Mouse (Mus musculus) bone marrow macrophage, adult 2 months (primary cell): ENCODE data around the gene Irak1. TPM values are rescaled to one million over a fixed set of nuclear protein-coding genes. Genes with fewer than 3 reads are reported as not detected.

ENCODE experiments used
- H3K27ac ChIP-seq: 2 replicates; pipeline ENCODE4 v1.5.1; 2012; ENCODE audit warnings: low read depth, low read length; ENCODE audit not compliant: insufficient read depth
- H3K4me1 ChIP-seq: 2 replicates; pipeline ENCODE4 v1.6.1; 2012; ENCODE audit warnings: low read length; ENCODE audit not compliant: control insufficient read depth, insufficient read depth
- H3K4me3 ChIP-seq: 2 replicates; pipeline ENCODE4 v1.5.1; 2012; ENCODE audit warnings: mild to moderate bottlenecking, low read length, moderate library complexity; ENCODE audit not compliant: insufficient read depth
- CTCF ChIP-seq: IDR thresholded peaks from 2 replicates; pipeline ENCODE4 v1.5.1; 2012; ENCODE audit warnings: low read depth, mild to moderate bottlenecking, low read length, moderate library complexity
- POLR2A ChIP-seq: IDR thresholded peaks from 2 replicates; pipeline ENCODE4 v1.6.1; 2012; ENCODE audit warnings: mild to moderate bottlenecking, low read depth, low read length, borderline replicate concordance
- polyA plus RNA-seq: library from polyadenylated mRNA; stranded (reverse); fragments of >200 nt; gene quantifications from 2 replicates; pipeline ENCODE4 v1.2.4, GENCODE M21; 2012; ENCODE audit not compliant: missing spikeins, insufficient read depth, insufficient read length

Gene Irak1
- polyA plus RNA-seq, result 66.7 and 69.6 TPM in 2 replicates

GRCm38 (mm10) chrX:74023188-74024049, at the start of gene Irak1:
Irak1 (minus strand) TSS chrX:74023918.
- Histone ChIP-seq H3K4me1 (peaks cover 15% of the 10 kb centered on the region), H3K27ac (peak within 1 kb of the TSS; percentile 62), H3K4me3 (peak within 1 kb of the TSS; percentile 91)
- peak; percentile 24; the same call in 1 of the 2 replicates for TF ChIP-seq CTCF
- TF ChIP-seq POLR2A, result no peak

DNA sequence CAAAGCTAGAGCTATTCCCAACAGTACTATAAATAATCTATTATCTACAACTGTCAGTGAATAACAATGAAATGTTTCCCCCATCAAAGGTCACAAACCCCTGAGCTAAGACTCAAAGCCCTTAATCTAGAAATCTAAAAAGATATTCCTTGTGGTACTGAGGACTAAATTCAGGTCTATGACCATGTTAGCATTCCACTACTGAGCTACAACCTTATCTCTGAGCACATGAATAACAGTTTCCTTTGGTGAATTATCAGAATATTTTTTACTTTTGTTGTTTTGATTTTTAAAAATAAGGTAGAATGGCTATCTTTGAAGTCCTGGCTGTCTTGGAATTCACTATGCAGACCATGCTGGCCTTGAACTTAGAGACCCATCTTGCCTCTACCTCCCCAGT, 47.1 kb upstream of the Irak1 start:
- H3K27ac ChIP-seq, result no peak overlapping the region
- peaks cover 9% of the 10 kb centered on the region for H3K4me1 ChIP-seq
- TF ChIP-seq POLR2A (no peak), CTCF (no peak)
- no peak overlapping the region for H3K4me3 ChIP-seq

DNA sequence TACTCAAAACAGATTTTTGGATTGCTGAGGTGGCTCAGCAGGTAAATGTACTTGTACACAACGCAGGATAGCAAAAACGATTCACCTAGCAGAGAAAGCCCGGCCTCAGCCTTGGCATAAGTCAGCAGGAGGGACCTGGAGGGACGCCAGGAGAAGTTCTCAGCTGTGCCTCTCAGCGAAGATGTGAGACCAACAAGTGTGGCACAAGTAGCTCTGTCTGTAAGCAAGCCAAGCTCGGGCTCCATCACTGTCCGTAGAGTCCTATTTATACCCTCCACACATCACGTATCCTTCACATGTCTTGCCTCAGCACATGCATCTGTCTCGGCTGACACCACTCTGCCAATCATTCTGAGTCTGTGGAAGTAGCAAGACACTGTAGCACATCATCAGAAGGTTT, 44.2 kb upstream of the Irak1 start:
- H3K4me1 ChIP-seq, result peaks cover 2% of the 10 kb centered on the region
- H3K27ac ChIP-seq, result no peak overlapping the region
- no peak overlapping the region for H3K4me3 ChIP-seq
- no peak for TF ChIP-seq POLR2A
- TF ChIP-seq CTCF, result no peak

GRCm38 (mm10) chrX:74045107-74045506, 21.4 kb upstream of the Irak1 start:
- H3K27ac ChIP-seq, result no peak overlapping the region
- no peak for TF ChIP-seq CTCF
- TF ChIP-seq POLR2A, result no peak
- peaks cover 11% of the 10 kb centered on the region for H3K4me1 ChIP-seq
- H3K4me3 ChIP-seq, result no peak overlapping the region

DNA sequence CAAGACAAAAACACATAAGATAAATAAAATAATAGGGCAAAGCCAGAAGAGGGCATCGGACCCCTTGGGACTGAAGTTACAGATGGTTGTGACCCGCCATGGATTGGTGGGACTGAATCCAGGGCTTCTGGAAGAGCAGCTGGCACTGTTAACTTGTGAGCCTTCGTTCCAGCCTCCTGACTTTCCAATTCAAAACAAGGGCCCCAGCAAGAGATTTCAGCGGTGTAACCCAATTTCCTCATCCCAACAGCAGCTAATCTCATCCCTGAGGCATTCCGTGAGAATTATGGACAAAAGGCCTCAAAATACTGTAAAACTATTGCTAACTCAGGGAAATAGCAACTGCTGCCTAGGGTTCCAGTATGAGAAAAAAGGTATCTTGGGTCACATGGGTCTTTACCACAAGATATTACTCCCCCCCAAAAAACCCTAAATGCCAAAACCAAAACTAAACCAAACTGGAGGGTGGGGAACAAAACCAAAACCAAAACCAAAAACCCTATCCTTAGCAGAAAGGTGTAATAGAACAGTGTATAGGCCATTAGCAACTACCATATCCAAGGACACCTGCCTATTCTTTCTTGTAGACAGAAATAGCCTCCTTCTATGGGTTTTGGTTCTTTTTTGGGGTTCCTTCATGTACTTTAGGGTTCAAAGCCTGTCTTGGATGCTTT, 14.1 kb upstream of the Irak1 start:
- Histone ChIP-seq H3K4me1 (peaks cover 5% of the 10 kb centered on the region), H3K27ac (no peak overlapping the region), H3K4me3 (no peak overlapping the region)
- no peak for TF ChIP-seq POLR2A
- TF ChIP-seq CTCF, result no peak

DNA sequence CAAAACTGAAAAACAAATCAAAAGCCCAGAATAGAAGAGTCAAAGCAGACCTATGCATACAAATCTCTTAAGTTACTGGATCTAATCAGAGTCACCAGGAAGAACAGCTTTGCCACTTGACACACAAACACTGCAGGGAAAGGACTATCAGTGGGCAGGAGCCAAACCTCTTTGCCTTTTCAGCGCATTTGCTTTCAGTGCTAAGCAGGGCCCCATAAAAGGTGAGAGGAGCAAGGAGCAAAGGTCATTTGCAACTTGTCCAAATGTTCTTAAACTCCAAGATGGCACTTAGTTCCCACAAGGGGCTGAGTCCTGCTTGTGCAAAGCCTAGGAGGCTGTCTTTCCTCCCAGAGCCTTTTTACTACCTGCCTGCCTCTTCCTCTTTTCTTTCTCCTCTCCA, 6.3 kb upstream of the Irak1 start:
- no peak overlapping the region for H3K4me3 ChIP-seq
- TF ChIP-seq POLR2A, result no peak
- TF ChIP-seq CTCF, result no peak
- no peak overlapping the region for H3K27ac ChIP-seq
- peaks cover 5% of the 10 kb centered on the region; the same call in 1 of the 2 replicates for H3K4me1 ChIP-seq

- peak overlapping the region; percentile 91 for H3K4me3 ChIP-seq
These were observed 927 bp downstream of the Irak1 start for GRCm38 (mm10) chrX:74022795-74023187.

DNA sequence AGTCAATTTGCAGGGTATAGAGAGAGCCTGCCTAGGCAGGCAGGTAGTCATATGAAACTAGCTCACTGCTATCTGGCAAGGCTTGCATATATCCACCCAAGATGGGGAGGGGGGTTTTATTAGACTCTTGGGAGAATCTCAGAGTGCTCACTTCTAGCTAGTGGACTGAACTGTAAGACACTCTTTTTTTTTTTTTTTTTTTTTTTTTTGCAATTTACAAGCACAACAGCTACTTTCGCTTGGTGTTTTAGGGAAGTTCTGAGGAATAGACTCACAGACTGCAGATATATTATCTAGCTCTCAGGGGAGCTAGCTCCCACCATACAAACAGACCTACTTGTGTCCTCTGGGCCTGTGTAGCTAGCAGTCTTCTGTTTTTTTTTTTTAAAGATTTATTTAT, 9.1 kb downstream of the Irak1 start:
- Histone ChIP-seq H3K4me3 (no peak overlapping the region), H3K4me1 (no peaks in the 10 kb centered on the region), H3K27ac (no peak overlapping the region)
- no peak for TF ChIP-seq CTCF
- no peak for TF ChIP-seq POLR2A

More at GRCm38 (mm10) chrX:74022795-74023187, 927 bp downstream of the Irak1 start:
- no peak for TF ChIP-seq CTCF
- no peak for TF ChIP-seq POLR2A
- Histone ChIP-seq H3K4me1 (peaks cover 15% of the 10 kb centered on the region), H3K27ac (peak overlapping the region; percentile 26)

DNA sequence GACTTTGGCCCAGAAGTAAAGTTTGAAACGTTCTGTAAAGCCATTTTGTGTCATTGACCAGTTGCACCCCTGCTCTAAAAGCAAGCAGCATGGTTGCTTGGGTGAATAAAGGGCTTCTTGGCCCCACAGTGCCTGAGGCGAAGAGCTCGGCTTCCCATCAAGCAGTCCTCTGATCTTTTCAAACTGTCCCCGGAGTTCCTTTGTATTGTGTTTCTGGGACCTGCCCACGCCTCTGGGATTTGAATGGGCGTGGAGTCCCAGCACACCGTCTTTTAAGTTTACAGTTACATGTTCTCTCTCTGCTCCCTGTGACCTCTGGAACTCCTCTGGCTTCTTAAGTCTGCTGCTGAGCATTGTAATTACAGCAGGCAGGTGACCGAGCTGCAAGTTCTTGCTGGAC, 15.7 kb downstream of the Irak1 start:
- H3K4me1 ChIP-seq, result peaks cover 4% of the 10 kb centered on the region; the same call in 1 of the 2 replicates
- no peak for TF ChIP-seq POLR2A
- no peak for TF ChIP-seq CTCF

GRCm38 (mm10) chrX:74006401-74006800, 17.3 kb downstream of the Irak1 start:
- no peak overlapping the region for H3K4me3 ChIP-seq
- peaks cover 4% of the 10 kb centered on the region; the same call in 1 of the 2 replicates for H3K4me1 ChIP-seq
- no peak overlapping the region for H3K27ac ChIP-seq
- TF ChIP-seq POLR2A, result no peak
- no peak for TF ChIP-seq CTCF

More for the DNA sequence above, 15.7 kb downstream of the Irak1 start:
- Histone ChIP-seq H3K4me3 (no peak overlapping the region), H3K27ac (no peak overlapping the region)
